Mouse (Mus musculus) forebrain, embryonic 16.5 days (tissue): ENCODE measurements at regions not wholly inside any gene's neighbourhood (a gene's known extent, or its start where the extent isn't known, plus 50 kb on each side); places are given as distances from the start of the nearest gene placed in this dataset.

Source experiments
- ATAC-seq: fragments of 200-750 bp; cut with Nextera tagmentation; 2 replicates; pipeline ENCODE4 v1.8.0; 2017; ENCODE audit warnings: mild to moderate bottlenecking, moderate library complexity
- H3K27ac ChIP-seq: fragments of 300-500 bp; sonication (generic); 2 replicates; pipeline ENCODE4 v1.5.1; 2014; ENCODE audit warnings: low read length, control low read depth
- H3K27me3 ChIP-seq: fragments of 300-500 bp; sonication (generic); replicated peaks from 2 replicates; pipeline ENCODE4 v1.6.1; 2014; ENCODE audit warnings: low read length; ENCODE audit not compliant: control insufficient read depth, insufficient read depth
- H3K36me3 ChIP-seq: fragments of 300-500 bp; sonication (generic); 2 replicates; pipeline ENCODE4 v1.6.1; 2014; ENCODE audit not compliant: control insufficient read depth, insufficient read depth
- H3K4me1 ChIP-seq: fragments of 300-500 bp; sonication (generic); replicated peaks from 2 replicates; pipeline ENCODE4 v1.6.1; 2014; ENCODE audit warnings: low read length; ENCODE audit not compliant: control insufficient read depth, insufficient read depth
- H3K4me2 ChIP-seq: fragments of 300-500 bp; sonication (generic); 2 replicates; pipeline ENCODE4 v1.6.1; 2014; ENCODE audit warnings: mild to moderate bottlenecking, low read length, control low read depth
- H3K4me3 ChIP-seq: fragments of 300-500 bp; sonication (generic); replicated peaks from 2 replicates; pipeline ENCODE4 v1.5.1; 2014; ENCODE audit warnings: mild to moderate bottlenecking, low read length, control low read depth
- H3K9ac ChIP-seq: fragments of 300-500 bp; sonication (generic); replicated peaks from 2 replicates; pipeline ENCODE4 v1.6.1; 2014; ENCODE audit warnings: low read depth, low read length, control low read depth
- H3K9me3 ChIP-seq: fragments of 300-500 bp; sonication (generic); 2 replicates; pipeline ENCODE4 v1.6.1; 2016; ENCODE audit warnings: low read length; ENCODE audit not compliant: control insufficient read depth
- WGBS: fragments of 180-500 bp; shearing (Covaris S2); extraction: QIAGEN DNeasy Blood & Tissue Kit; methylation state at CpG from one replicate; pipeline ENCODE4 v1.1.7; 2014; 5-methylcytosine and 5-hydroxymethylcytosine counted together

DNA sequence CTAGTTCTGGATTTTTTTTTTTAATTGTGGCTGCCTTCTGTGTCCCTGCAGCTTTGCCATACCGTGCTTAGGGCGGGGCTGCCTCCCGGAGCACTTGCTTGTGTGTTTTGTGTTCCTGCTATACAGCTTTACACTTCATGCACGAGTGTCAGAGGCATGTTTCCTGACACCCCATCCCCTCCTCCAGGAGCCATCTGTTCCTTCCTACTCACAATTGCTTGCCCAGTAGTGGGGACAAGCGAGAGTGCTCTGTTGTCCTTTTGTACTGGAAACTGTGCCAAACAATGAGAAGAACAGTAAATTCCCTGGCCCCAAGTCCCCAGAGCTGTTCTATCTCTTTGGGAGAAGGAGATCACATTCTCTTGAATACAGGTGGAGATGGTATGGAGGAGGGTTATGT lies 53.5 kb downstream of the Csf2 start:
- Histone ChIP-seq H3K9me3 (peaks cover 3% of the 10 kb centered on the region), H3K4me2 (no peak overlapping the region), H3K4me3 (no peak overlapping the region), H3K27ac (no peak overlapping the region; the same call in 1 of the 2 replicates), H3K9ac (no peak overlapping the region), H3K27me3 (no peaks in the 10 kb centered on the region), H3K36me3 (no peaks in the 10 kb centered on the region), H3K4me1 (peaks cover 2% of the 10 kb centered on the region; the same call in 1 of the 2 replicates)
- no peak for ATAC-seq
- WGBS: 40% methylated on average over 5 of the region's 5 CpGs

DNA sequence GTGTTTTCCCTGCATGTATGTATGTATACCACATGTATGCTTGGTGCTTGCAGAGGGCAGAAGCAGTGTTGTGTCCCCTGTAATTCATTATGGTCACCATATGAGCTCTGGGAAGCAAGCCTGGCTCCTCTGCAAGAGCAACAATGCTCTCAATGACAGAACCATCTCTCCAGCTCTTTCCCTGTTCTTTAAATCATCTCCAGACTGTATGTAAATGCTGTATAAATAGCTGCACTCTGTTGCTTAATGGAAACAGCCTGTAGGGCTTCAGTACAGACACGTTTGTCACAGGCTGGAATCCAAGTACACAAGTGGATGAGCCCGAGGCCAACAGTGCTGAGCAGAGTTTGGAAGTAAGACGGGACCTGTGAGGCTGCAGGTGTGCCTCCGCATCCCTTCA lies 54.7 kb downstream of the Csf2 start:
- peaks cover 2% of the 10 kb centered on the region; the same call in 1 of the 2 replicates for H3K4me1 ChIP-seq
- WGBS: 62% methylated on average over 4 of the region's 4 CpGs
- H3K9ac ChIP-seq: no peak overlapping the region

DNA sequence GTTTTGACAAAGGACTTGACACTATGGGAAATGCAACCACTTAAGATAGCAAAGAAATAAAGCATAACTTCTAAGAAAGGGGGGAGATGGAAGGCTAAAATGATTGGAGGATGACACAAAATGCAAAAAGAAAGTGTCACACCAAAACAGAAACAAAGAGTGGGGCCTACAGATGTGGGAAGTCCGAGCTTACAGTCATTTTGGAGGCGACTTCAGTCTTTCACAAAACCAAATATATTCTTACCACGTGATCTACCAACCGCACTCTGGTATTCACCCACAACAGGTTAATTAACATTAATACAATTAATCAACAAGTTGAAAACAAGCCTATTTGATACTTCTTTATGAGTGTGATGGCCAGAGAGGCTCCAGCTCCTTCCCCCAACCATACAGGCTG lies 57.2 kb downstream of the Csf2 start:
- H3K4me1 ChIP-seq: peaks cover 2% of the 10 kb centered on the region; the same call in 1 of the 2 replicates
- no peaks in the 10 kb centered on the region for H3K27me3 ChIP-seq
- H3K4me3 ChIP-seq: no peak overlapping the region
- H3K36me3 ChIP-seq: no peaks in the 10 kb centered on the region
- H3K9me3 ChIP-seq: peaks cover 5% of the 10 kb centered on the region
- no peak for ATAC-seq
- 77% methylated on average over 4 of the region's 4 CpGs for WGBS
- H3K4me2 ChIP-seq: no peak overlapping the region
- H3K27ac ChIP-seq: no peak overlapping the region
- no peak overlapping the region for H3K9ac ChIP-seq

More for the DNA sequence above, 54.7 kb downstream of the Csf2 start:
- H3K4me2 ChIP-seq: no peak overlapping the region
- ATAC-seq: peak; percentile 31; the same call in 1 of the 2 replicates
- H3K4me3 ChIP-seq: no peak overlapping the region
- no peaks in the 10 kb centered on the region for H3K27me3 ChIP-seq
- H3K9me3 ChIP-seq: peaks cover 5% of the 10 kb centered on the region
- no peak overlapping the region for H3K27ac ChIP-seq
- H3K36me3 ChIP-seq: no peaks in the 10 kb centered on the region

DNA sequence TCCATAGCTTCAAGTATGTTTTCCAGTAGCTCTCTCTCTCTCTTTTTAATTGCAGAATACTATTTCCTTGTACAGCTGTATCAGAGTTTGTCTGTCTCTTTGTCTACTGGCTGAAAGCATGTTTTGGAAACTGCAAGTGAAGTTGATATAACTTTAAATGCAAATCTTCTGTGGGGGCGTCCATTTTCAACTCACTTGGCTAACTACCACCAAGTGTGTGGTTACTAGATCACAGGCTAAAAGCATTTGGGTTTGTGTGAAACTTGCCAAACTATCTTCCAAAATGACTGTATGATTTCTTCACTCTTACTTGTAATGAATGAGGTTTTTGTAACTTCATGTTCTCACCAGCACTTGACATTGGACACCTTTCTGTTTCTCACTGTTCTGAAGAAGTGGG lies 61.6 kb downstream of the Csf2 start:
- no peaks in the 10 kb centered on the region for H3K36me3 ChIP-seq
- H3K9me3 ChIP-seq: peaks cover 5% of the 10 kb centered on the region
- ATAC-seq: no peak
- no peaks in the 10 kb centered on the region for H3K27me3 ChIP-seq
- H3K9ac ChIP-seq: no peak overlapping the region
- H3K4me2 ChIP-seq: no peak overlapping the region
- WGBS: 72% methylated on average over 1 of the region's 1 CpGs
- no peaks in the 10 kb centered on the region for H3K4me1 ChIP-seq
- H3K27ac ChIP-seq: no peak overlapping the region
- H3K4me3 ChIP-seq: no peak overlapping the region

DNA sequence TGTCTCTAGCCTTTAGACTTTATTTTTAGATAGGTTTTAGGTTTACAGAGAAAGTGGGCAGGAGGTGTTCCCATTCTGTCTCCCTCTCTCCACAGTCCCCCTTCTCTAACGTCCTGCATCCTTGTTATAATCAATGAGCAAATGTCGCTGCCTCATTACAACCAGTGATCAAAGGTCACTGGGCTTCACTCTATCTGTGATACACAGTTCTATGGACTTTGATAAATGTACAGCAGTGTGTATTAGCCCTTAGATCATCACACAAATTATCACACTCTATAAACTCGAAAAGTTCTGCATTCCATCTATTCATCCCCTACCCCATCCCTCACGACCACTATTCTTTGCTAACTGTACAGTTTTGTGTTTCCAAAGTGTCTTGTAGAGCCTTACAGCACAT lies 62.1 kb downstream of the Csf2 start:
- Histone ChIP-seq H3K4me2 (no peak overlapping the region), H3K9ac (no peak overlapping the region), H3K9me3 (peaks cover 5% of the 10 kb centered on the region), H3K36me3 (no peaks in the 10 kb centered on the region), H3K4me3 (no peak overlapping the region), H3K27me3 (no peaks in the 10 kb centered on the region), H3K4me1 (no peaks in the 10 kb centered on the region), H3K27ac (no peak overlapping the region)
- ATAC-seq: no peak
- WGBS: 76% methylated on average over 4 of the region's 4 CpGs

DNA sequence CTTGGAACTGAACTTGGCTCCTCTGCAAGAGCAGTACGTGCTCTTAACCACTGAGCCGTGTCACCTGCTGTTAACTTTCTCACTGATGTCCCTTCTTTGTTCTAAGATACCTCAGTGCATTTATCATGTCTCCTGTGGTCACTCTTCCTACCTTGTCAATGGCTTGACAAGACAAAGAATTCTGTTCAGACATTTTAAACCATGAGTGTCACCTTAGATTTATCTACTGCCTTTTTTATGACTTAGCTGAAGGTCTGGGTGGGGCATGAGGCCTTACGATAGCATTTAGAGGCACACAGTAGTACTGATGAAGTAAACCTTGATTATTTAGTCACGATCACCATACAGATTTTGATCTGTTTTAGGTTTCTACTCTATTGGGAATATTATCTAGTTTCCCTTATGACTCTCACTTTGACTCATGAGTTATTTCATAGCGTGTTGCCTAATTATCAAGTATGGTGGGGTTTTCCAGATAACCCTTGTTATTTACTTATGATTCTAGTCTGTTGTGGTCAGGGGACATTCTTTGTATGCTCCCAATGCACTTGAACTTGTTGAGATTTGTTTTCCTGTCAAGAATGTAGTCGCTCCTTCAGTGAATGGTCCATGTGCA lies 63.6 kb downstream of the Csf2 start:
- Histone ChIP-seq H3K4me3 (no peak overlapping the region), H3K36me3 (no peaks in the 10 kb centered on the region), H3K27ac (no peak overlapping the region), H3K27me3 (no peaks in the 10 kb centered on the region), H3K4me1 (no peaks in the 10 kb centered on the region), H3K9ac (no peak overlapping the region), H3K9me3 (peaks cover under 1% of the 10 kb centered on the region; the same call in 1 of the 2 replicates), H3K4me2 (no peak overlapping the region)
- no peak for ATAC-seq
- WGBS: 92% methylated on average over 6 of the region's 6 CpGs

DNA sequence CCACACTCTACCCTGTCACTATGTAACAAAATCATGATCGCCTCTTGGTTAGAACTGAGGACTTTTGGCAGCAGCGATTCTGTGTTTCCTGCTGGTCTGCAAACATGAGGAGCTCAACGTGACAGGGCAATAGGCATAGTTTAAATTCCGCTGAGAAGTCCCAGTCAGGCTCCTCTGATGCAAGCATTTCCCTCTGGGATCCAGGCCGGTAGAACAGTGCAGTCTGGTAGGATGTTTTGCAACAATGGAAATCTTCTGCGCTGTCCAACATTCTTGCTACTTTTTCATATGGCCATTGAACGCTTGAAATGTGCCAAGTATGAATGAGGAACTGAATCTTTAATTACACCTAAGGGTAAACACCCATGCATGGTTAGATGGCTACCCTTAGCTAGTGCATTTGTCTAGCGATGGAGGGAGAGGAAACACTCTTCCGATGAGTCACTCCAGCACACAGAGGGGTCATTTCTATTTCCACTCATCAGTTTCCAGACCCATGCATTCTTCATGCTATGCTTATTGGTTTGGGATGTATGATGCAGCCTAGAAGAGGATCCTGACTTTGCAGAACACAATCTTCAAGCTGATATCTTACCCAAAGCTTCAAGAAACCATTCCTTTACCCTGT lies 67.7 kb downstream of the Csf2 start:
- Histone ChIP-seq H3K4me2 (no peak overlapping the region), H3K4me1 (no peaks in the 10 kb centered on the region), H3K36me3 (no peaks in the 10 kb centered on the region), H3K27ac (no peak overlapping the region), H3K4me3 (no peak overlapping the region), H3K9me3 (no peaks in the 10 kb centered on the region), H3K27me3 (no peaks in the 10 kb centered on the region), H3K9ac (no peak overlapping the region)
- ATAC-seq: no peak
- 83% methylated on average over 9 of the region's 9 CpGs for WGBS
